Mouse (Mus musculus) bone marrow, adult 2 months (tissue): ENCODE data around the gene Scimp. TPM values are rescaled to one million over a fixed set of nuclear protein-coding genes. Genes with fewer than 3 reads are reported as not detected.

Experiments
- H3K27ac ChIP-seq: fragments of 200-500 bp; 2 replicates; pipeline ENCODE4 v1.5.1; 2012; ENCODE audit warnings: low read depth, mild to moderate bottlenecking, control low read depth, inconsistent platforms, low read length; ENCODE audit not compliant: control insufficient read depth, poor library complexity, insufficient read depth
- H3K4me1 ChIP-seq: fragments of 200-500 bp; 2 replicates; pipeline ENCODE4 v1.6.1; 2011; ENCODE audit warnings: low read length; ENCODE audit not compliant: control insufficient read depth, insufficient read depth
- H3K4me3 ChIP-seq: fragments of 200-500 bp; replicated peaks from 2 replicates; pipeline ENCODE3; 2011; ENCODE audit warnings: mild to moderate bottlenecking, low read depth, low read length, control low read depth; ENCODE audit not compliant: control insufficient read depth
- CTCF ChIP-seq: fragments of 200-500 bp; IDR thresholded peaks from 2 replicates; pipeline ENCODE4 v1.5.1; 2011; ENCODE audit warnings: low read length, control low read depth; ENCODE audit not compliant: control insufficient read depth, insufficient read depth
- POLR2A ChIP-seq: fragments of 200-500 bp; IDR thresholded peaks from 2 replicates; pipeline ENCODE4 v1.6.1; 2011; ENCODE audit warnings: low read depth, mild to moderate bottlenecking, control low read depth, low read length, borderline replicate concordance; ENCODE audit not compliant: control insufficient read depth
- WGBS: fragments of 180-500 bp; shearing (Covaris S2); methylation state at CpG from one replicate; pipeline ENCODE4 v1.1.7; 2018; 5-methylcytosine and 5-hydroxymethylcytosine counted together
- polyA plus RNA-seq: library from polyadenylated mRNA; stranded (reverse); fragments of >200 nt; gene quantifications from 2 replicates; pipeline ENCODE4 v1.2.4, GENCODE M21; 2011; ENCODE audit warnings: low replicate concordance; ENCODE audit not compliant: missing spikeins, insufficient read depth, insufficient read length

Gene Scimp
- polyA plus RNA-seq, 1 experiment = 1.9 TPM

DNA sequence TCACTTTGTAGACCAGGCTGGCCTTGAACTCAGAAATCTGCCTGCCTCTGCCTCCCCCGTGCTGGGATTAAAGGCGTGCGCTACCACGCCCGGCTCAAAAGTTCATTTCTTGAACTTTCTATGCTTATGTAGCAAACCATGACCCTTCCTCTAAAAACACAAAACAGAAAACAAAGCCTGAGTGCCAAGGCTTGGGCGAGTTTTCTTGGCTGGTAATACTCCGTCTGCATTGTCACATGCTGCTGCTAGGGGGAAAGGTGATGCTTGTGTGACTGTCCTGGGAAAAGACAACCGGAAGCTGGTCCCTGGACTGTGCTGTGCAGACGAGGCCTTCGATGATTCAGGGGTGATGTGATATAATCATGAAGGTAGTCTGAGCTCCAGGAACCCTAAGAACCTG is 59.2 kb downstream of the Scimp start:
- Histone ChIP-seq H3K4me1 (no peaks in the 10 kb centered on the region), H3K27ac (no peak overlapping the region), H3K4me3 (no peak overlapping the region)
- TF ChIP-seq POLR2A (no peak), CTCF (no peak)
- WGBS = 85% methylated on average over 10 of the region's 10 CpGs

DNA sequence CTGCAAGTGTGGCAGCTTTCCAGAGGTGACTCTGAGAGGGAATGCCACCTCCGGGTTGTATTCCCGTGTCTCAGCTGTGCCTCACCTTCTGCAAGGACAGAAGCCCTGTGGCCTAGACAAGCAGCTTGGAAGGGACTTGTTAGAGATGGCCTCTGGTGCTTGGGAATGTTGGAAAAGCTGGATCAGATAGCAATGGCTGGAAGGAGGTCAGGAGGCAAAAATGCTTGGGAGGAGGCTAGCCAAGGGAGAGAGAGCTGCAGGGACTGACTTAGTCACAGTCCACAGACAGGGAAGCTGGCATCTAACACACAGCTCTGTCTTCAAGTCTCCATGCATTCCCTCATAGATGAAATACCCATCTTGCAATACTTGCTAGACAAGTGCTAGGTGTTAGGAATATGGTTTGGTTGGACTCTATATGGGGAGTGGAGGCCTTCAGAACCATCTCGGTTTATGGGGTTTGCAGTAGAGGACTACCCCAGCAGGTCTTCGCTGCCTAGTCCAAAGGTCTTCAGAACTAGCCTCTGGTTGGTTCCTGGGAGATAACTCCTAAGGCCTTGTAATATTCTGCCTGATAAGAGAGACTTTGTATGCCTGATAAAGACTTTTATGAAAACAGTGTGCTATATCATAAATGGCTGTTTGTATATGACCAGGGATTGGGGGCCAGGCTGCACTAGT is 59.9 kb downstream of the Scimp start:
- 73% methylated on average over 4 of the region's 4 CpGs for WGBS
- Histone ChIP-seq H3K4me1 (no peaks in the 10 kb centered on the region), H3K27ac (no peak overlapping the region), H3K4me3 (no peak overlapping the region)
- TF ChIP-seq CTCF = no peak
- TF ChIP-seq POLR2A = no peak

DNA sequence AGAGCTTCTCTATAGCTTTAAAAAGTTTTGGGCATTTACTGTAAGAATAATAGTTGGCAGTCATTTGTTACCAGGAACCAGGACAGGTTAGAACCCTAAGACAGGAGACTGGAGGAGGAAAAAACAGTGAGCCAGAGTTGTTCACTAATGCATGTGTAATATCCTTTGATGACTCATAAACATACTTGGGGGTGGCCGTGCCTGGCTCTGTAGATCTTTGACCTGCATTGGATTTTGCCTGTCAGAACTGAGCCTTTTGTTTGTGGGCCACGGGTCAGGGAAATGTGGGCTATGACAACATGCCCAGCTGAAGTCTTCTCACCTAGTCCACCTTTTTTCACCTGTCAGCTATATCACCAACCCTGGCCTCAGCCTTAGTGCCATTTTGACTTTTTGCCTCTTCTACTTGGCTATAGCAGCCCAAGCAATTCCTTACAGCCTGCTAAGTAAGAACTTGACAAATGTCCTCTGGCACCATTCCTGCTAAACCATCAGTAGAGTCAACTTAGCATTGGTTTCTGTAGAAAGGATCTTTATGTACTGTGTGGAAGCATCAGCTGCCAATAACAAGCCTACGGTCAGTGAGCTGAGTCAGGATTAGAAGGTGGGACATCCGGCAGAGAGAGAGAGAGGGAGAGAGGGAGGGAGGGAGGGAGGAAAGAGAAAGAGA is 64.4 kb downstream of the Scimp start:
- Histone ChIP-seq H3K4me3 (no peak overlapping the region), H3K4me1 (no peaks in the 10 kb centered on the region), H3K27ac (no peak overlapping the region)
- TF ChIP-seq CTCF = no peak
- TF ChIP-seq POLR2A = no peak
- 69% methylated on average over 4 of the region's 4 CpGs for WGBS

DNA sequence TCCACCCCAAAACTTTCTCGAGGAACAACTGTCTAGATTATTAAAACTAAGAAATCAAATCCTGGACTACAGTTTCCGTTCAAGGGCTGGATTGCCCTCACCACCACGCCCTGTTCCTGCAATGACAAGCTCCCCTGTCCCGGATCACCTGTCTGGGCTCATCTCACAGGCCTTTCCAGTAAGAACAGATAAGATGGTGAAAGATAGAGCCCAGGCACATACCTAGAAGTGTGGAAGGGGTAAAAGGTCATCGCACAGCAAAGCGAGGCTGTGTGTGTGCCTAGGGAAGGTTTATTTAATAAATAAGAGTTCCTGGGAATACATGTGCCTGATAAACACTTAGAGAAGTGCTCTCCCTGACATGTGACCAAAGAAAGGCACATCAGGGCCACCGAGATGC is 66.8 kb downstream of the Scimp start:
- Histone ChIP-seq H3K4me3 (no peak overlapping the region), H3K27ac (no peak overlapping the region), H3K4me1 (no peaks in the 10 kb centered on the region)
- TF ChIP-seq CTCF = no peak
- no peak for TF ChIP-seq POLR2A
- 80% methylated on average over 7 of the region's 7 CpGs for WGBS

DNA sequence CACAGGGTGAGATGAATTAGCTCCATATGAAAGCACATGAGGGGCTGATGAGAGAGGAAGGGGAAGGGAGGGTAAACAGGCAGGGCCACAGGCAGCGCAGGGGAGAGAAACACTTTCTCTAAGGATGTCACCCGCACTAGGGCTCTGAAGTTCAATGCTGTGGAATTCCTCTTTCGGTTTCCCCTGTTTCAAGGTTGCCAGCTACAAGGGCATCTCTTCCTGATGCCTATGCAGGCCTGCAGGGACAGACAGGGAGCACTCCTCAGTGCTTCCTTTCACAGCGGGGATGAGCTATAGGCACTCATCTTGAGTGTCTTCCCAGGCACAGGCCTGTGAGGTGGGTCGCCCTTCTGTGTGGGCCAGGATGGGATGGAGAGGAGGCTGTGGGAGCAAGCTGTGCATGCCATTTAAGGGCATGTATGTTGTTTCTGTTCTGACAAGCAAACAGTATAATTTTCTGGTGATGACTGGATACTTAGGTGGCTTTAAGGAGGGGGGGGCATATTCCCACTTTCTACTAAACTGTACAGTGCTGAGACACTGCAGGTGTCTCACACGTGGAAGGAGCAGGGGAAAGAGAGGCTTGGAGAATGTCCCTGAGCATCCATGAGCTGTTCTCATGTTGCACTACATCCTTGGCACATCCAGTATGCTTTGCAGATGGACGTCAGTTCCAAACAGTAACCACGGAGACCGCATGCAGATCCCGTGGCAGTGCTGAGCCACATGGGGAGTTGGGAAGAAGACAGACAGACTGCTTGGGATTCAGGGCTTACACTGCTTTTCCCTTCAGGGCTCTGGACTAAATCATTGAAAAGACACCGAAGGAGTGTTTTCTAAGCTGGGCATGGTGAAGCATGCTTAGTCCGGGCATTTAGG is 69.6 kb downstream of the Scimp start:
- Histone ChIP-seq H3K4me1 (no peaks in the 10 kb centered on the region), H3K27ac (no peak overlapping the region), H3K4me3 (no peak overlapping the region)
- WGBS = 78% methylated on average over 12 of the region's 12 CpGs
- TF ChIP-seq POLR2A (no peak), CTCF (no peak)

DNA sequence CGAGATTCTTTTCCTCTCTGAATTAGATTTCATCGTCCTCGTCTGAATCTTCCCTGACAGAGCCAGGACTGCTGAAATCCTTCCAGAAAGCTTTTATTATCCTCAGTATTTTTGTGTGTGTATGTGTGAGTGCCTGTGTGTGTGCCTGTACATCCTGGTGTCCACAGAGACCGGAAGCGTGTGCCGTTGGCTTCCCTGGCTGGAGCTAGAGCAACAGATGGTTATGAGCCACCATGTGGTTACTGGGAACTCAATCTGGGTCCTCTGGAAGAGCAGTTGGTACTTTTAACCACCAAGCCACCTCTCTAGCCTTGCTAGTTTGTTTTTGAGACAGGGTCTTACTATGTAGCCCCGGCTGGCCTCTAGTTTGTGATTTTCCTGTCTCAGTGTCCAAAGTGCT is 70.3 kb downstream of the Scimp start:
- H3K4me3 ChIP-seq = no peak overlapping the region
- TF ChIP-seq POLR2A (no peak), CTCF (no peak)
- 86% methylated on average over 7 of the region's 7 CpGs for WGBS
- no peak overlapping the region for H3K27ac ChIP-seq
- H3K4me1 ChIP-seq = no peaks in the 10 kb centered on the region

DNA sequence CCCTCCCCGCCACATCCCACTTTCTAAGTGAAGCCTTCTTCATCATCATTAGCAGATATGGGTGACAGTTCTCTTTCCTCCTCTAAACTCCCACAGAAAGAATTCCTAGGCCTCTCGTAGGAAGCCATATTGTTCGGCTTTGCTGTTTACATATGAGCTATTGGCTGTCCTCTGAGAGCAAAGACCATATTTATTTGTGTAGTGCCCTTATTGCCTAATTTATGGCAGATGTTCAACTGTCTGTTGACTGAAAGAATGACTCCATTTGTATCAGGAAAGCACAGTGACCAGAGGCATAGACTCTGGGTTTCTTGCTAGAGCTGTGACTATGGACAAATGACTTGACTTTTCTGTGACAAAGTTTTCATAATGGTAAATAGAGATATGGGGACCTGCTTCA is 70.8 kb downstream of the Scimp start:
- Histone ChIP-seq H3K4me3 (no peak overlapping the region), H3K4me1 (no peaks in the 10 kb centered on the region), H3K27ac (no peak overlapping the region)
- TF ChIP-seq CTCF = no peak
- no peak for TF ChIP-seq POLR2A
- 86% methylated on average over 3 of the region's 3 CpGs for WGBS

Other genes starting within 250 kb of the Scimp start
- gene Mink1, start 249.7 kb downstream of the Scimp start, polyA plus RNA-seq = 50.8 and 79.5 TPM in 2 replicates
- not detected in 2 replicates for gene 4930544D05Rik, start 196.7 kb downstream of the Scimp start, polyA plus RNA-seq
- gene Chrne, start 193.4 kb downstream of the Scimp start, polyA plus RNA-seq = 2.0 TPM in 1 of 2 replicates, not detected in the other
- 8.6 and 28.3 TPM in 2 replicates for gene Gp1ba, start 173.5 kb downstream of the Scimp start, polyA plus RNA-seq
- gene Rnf167, start 165.4 kb downstream of the Scimp start, polyA plus RNA-seq = 125 and 265 TPM in 2 replicates
- 28.7 and 49.2 TPM in 2 replicates for gene Slc25a11, start 165.1 kb downstream of the Scimp start, polyA plus RNA-seq
- gene Pfn1, start 157.9 kb downstream of the Scimp start, polyA plus RNA-seq = 840 and 1,173 TPM in 2 replicates
- 14.7 and 29.8 TPM in 2 replicates for gene Eno3, start 155.4 kb downstream of the Scimp start, polyA plus RNA-seq
- 37.1 and 70.9 TPM in 2 replicates for gene Spag7, start 143.2 kb downstream of the Scimp start, polyA plus RNA-seq
- 11.2 and 24.0 TPM in 2 replicates for gene Camta2, start 124.5 kb downstream of the Scimp start, polyA plus RNA-seq
- gene Inca1, start 112.4 kb downstream of the Scimp start, polyA plus RNA-seq = not detected in 2 replicates
- gene Kif1c, start 112.0 kb downstream of the Scimp start, polyA plus RNA-seq = 10.0 and 13.7 TPM in 2 replicates
- 1.1 and 1.7 TPM in 2 replicates for gene Zfp3, start 48.4 kb downstream of the Scimp start, polyA plus RNA-seq
- gene Rabep1, start 32.2 kb upstream of the Scimp start, polyA plus RNA-seq = 12.6 and 28.8 TPM in 2 replicates
- gene Nup88, start 157.4 kb upstream of the Scimp start, polyA plus RNA-seq = 40.0 and 63.1 TPM in 2 replicates
- gene Rpain, start 157.6 kb upstream of the Scimp start, polyA plus RNA-seq = 51.8 and 149 TPM in 2 replicates
- 70.2 and 84.8 TPM in 2 replicates for gene C1qbp, start 170.4 kb upstream of the Scimp start, polyA plus RNA-seq
- gene Dhx33, start 191.9 kb upstream of the Scimp start, polyA plus RNA-seq = 4.8 and 11.3 TPM in 2 replicates
- 22.1 and 29.4 TPM in 2 replicates for gene Mis12, start 207.0 kb upstream of the Scimp start, polyA plus RNA-seq
- gene Derl2, start 207.3 kb upstream of the Scimp start, polyA plus RNA-seq = 16.8 and 37.9 TPM in 2 replicates
- not detected in 2 replicates for gene 6330403K07Rik, start 220.9 kb upstream of the Scimp start, polyA plus RNA-seq